Mouse (Mus musculus) E14TG2a.4 (cell line): ENCODE measurements around the gene Gng3.

Experiments
- CTCF ChIP-seq: conservative IDR thresholded peaks from 2 replicates; pipeline ENCODE4 v1.5.1; 2014; ENCODE audit warnings: low read length
- NANOG ChIP-seq: IDR thresholded peaks from 2 replicates; pipeline ENCODE4 v1.6.1; 2014; ENCODE audit warnings: borderline replicate concordance, low read length, mixed read lengths

DNA sequence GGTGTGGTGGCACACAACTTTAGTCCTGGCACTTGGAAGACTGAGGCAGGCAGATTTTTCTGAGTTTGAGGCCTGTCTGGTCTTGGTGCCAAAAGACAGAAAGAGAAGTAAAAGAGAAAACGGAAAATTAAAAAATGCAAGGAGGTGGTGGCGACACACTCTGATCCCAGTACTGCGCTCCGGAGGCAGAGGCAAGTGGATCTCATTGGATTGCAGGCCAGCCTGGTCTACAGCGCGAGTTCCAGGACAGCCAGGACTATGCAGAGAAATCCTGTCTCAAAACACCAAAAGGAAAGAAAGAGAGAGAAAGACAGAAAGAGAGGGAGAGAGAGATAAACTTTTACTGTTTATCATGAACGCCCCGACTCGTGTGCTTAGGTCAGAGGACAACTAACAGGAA, 31.8 kb upstream of the Gng3 start:
- TF ChIP-seq CTCF = no peak
- TF ChIP-seq NANOG = no peak
